Comparison of ENCODE assay signal across 18 mouse cellular contexts in genomic region chr16:14429371-14429770, GRCm38 (mm10).
DNase-seq lines count a peak whose midpoint lies in the region; ATAC-seq lines count a peak whose summit lies in the region.
"Had no signal": no experiment of that assay in that cellular context is flagged by ENCODE, and none has a peak within 500 bp of the region (broad histone marks: within the 10 kb centered on the region; RNA-seq: fewer than 3 reads in every experiment).

No protein-coding gene starts in this region.

- ATAC-seq in cerebellum, adult (ENCODE audit: insufficient number of reproducible peaks, low FRiP score, low TSS enrichment), result 0 out of 2 replicates have a peak, but pooled peaks have one; percentile 36
- ATAC-seq: forebrain, embryonic 14.5 days; forebrain, postnatal 0 days; intestine, postnatal 0 days; Patski had no signal

- intact Hi-C loops in heart, postnatal 25 days (cut with DNase I), result no loop called here

- DNase-seq in cerebellum, postnatal 4 days (ENCODE audit: low spot score in 2 of 2), result no peak
- DNase-seq in heart, adult 11 months, result peak; percentile 86
- DNase-seq in heart, postnatal 25 days (ENCODE audit: low spot score), result no peak
- DNase-seq in testis, postnatal 10 days (ENCODE audit: low spot score), result peak; percentile 37
- no peak for DNase-seq in testis, postnatal 14 days (ENCODE audit: low spot score)
- DNase-seq: adrenal gland, postnatal 10 days; adrenal gland, postnatal 36 days; cerebellum, adult 11 months; cerebellum, adult 9-11 months; cerebellum, postnatal 25 days; embryo, embryonic 11 days; forebrain, postnatal 0 days; gastrocnemius, postnatal 36 days; heart, postnatal 14 days had no signal

Comparison
In these comparisons a context has a peak if more than half of its experiments do, and no peak if none do; other contexts are left out.
1. DNase-seq: peak in heart, adult 11 months (single experiment) and testis, postnatal 10 days (single experiment); none in cerebellum, postnatal 4 days (0 of 2), heart, postnatal 25 days (single experiment) and testis, postnatal 14 days (single experiment).